ENCODE assay signal across 8 mouse cellular contexts in genomic region chr10:121089312-121089711, GRCm38 (mm10). TPM values are rescaled to one million over a fixed set of nuclear protein-coding genes. Genes with fewer than 3 reads are reported as not detected.
DNase-seq lines count a peak whose midpoint lies in the region; ATAC-seq lines count a peak whose summit lies in the region.

No protein-coding gene starts in this region.

- H3K36me3 ChIP-seq in forebrain, embryonic 11.5 days (ENCODE audit: control insufficient read depth, insufficient read depth, low read length) = no peaks in the 10 kb centered on the region
- H3K36me3 ChIP-seq in limb, embryonic 13.5 days = peaks cover 7% of the 10 kb centered on the region

- peak overlapping the region; percentile 24; the same call in 1 of the 2 replicates for H3K4me2 ChIP-seq in forebrain, embryonic 11.5 days (ENCODE audit: low read depth, low read length, severe bottlenecking)
- peak overlapping the region; percentile 38 for H3K4me2 ChIP-seq in limb, embryonic 13.5 days (replicated peaks)

- H3K4me3 ChIP-seq in forebrain, embryonic 11.5 days (ENCODE audit: low read depth, low read length) = no peak overlapping the region
- H3K4me3 ChIP-seq in limb, embryonic 13.5 days = no peak overlapping the region

- ATAC-seq in forebrain, embryonic 11.5 days (replicated peaks; ENCODE audit: low FRiP score) = peak; percentile 77
- no peak for ATAC-seq in limb, embryonic 13.5 days (ENCODE audit: low FRiP score, low read depth)

- no peaks in the 10 kb centered on the region for H3K9me3 ChIP-seq in forebrain, embryonic 11.5 days (ENCODE audit: control insufficient read depth, low read length)
- no peaks in the 10 kb centered on the region for H3K9me3 ChIP-seq in limb, embryonic 13.5 days

- no peak overlapping the region for H3K27ac ChIP-seq in forebrain, embryonic 11.5 days (ENCODE audit: low read depth, low read length)
- no peak overlapping the region for H3K27ac ChIP-seq in limb, embryonic 13.5 days

- no peaks in the 10 kb centered on the region for H3K27me3 ChIP-seq in forebrain, embryonic 11.5 days (ENCODE audit: control insufficient read depth, insufficient read depth, low read length)
- no peaks in the 10 kb centered on the region for H3K27me3 ChIP-seq in limb, embryonic 13.5 days

- 0 out of 2 replicates have a peak overlapping the region, but pooled peaks have one; percentile 6 for H3K9ac ChIP-seq in forebrain, embryonic 11.5 days (ENCODE audit: low read length)
- H3K9ac ChIP-seq in limb, embryonic 13.5 days = no peak overlapping the region; the same call in 1 of the 2 replicates

- WGBS in forebrain, embryonic 11.5 days = 4% methylated on average over 6 of the region's 6 CpGs
- WGBS in limb, embryonic 13.5 days = 7% methylated on average over 6 of the region's 6 CpGs

- peak; percentile 11 for DNase-seq in kidney, adult 18-20 months
- no peak for DNase-seq in kidney, postnatal 10 days
- DNase-seq in forebrain, embryonic 11.5 days (ENCODE audit: low spot score) = no peak
- peak; percentile 44 for DNase-seq in retina, embryonic 14.5 days (ENCODE audit: low spot score)
- DNase-seq in right cerebral cortex, adult 2 months (ENCODE audit: low spot score in 2 of 2) = no peak
- no peak for DNase-seq in spleen, adult 18-20 months
- no peak for DNase-seq in cerebellum, postnatal 25 days

- H3K4me1 ChIP-seq in forebrain, embryonic 11.5 days (replicated peaks; ENCODE audit: control insufficient read depth, insufficient read depth, low read length) = no peaks in the 10 kb centered on the region; the same call in 1 of the 2 replicates
- H3K4me1 ChIP-seq in limb, embryonic 13.5 days = peaks cover 8% of the 10 kb centered on the region; the same call in 1 of the 2 replicates

RNA-seq across cellular contexts. Expression of gene Wif1, which starts 55.6 kb away (rescaled TPM):
- 8.0 and 11.2 TPM in 2 replicates for polyA plus RNA-seq in forebrain, embryonic 11.5 days (2014; fragmentation: Nextera tagmentation; extraction: Ambion mirVana)
- polyA plus RNA-seq in limb, embryonic 13.5 days (2015; fragmentation: Nextera tagmentation; extraction: Ambion mirVana) = 91.3 and 119 TPM in 2 replicates

Comparison
In these comparisons a context has a peak if more than half of its experiments do, and no peak if none do; other contexts are left out.
1. DNase-seq: peak in kidney, adult 18-20 months (single experiment) and retina, embryonic 14.5 days (single experiment); none in kidney, postnatal 10 days (single experiment), forebrain, embryonic 11.5 days (single experiment), right cerebral cortex, adult 2 months (0 of 2), spleen, adult 18-20 months (0 of 2) and cerebellum, postnatal 25 days (0 of 2).